Mouse (Mus musculus) forebrain, embryonic 12.5 days (tissue): ENCODE measurements around the gene Gpr152. TPM values are rescaled to one million over a fixed set of nuclear protein-coding genes. Genes with fewer than 3 reads are reported as not detected.

Source experiments
- ATAC-seq: fragments of 200-750 bp; cut with Nextera tagmentation; 2 replicates; pipeline ENCODE4 v1.8.0; 2017; ENCODE audit warnings: moderate TSS enrichment; ENCODE audit not compliant: low FRiP score
- H3K27ac ChIP-seq: fragments of 300-500 bp; sonication (generic); 2 replicates; pipeline ENCODE4 v1.5.1; 2016; ENCODE audit warnings: mild to moderate bottlenecking
- H3K27me3 ChIP-seq: fragments of 300-500 bp; sonication (generic); 2 replicates; pipeline ENCODE4 v1.6.1; 2016; ENCODE audit warnings: mild to moderate bottlenecking
- H3K36me3 ChIP-seq: fragments of 300-500 bp; sonication (generic); replicated peaks from 2 replicates; pipeline ENCODE4 v1.6.1; 2016; ENCODE audit warnings: mild to moderate bottlenecking
- H3K4me1 ChIP-seq: fragments of 300-500 bp; sonication (generic); 2 replicates; pipeline ENCODE4 v1.6.1; 2016
- H3K4me2 ChIP-seq: fragments of 300-500 bp; sonication (generic); 2 replicates; pipeline ENCODE4 v1.6.1; 2016; ENCODE audit warnings: mild to moderate bottlenecking, moderate library complexity
- H3K4me3 ChIP-seq: fragments of 300-500 bp; sonication (generic); replicated peaks from 2 replicates; pipeline ENCODE4 v1.5.1; 2016; ENCODE audit warnings: mild to moderate bottlenecking
- H3K9ac ChIP-seq: fragments of 300-500 bp; sonication (generic); 2 replicates; pipeline ENCODE4 v1.6.1; 2016; ENCODE audit warnings: mild to moderate bottlenecking
- H3K9me3 ChIP-seq: fragments of 300-500 bp; sonication (generic); 2 replicates; pipeline ENCODE4 v1.6.1; 2016
- WGBS: fragments of 180-500 bp; shearing (Covaris S2); methylation state at CpG from one replicate; pipeline ENCODE4 v1.1.7; 2016; 5-methylcytosine and 5-hydroxymethylcytosine counted together
- polyA plus RNA-seq: library from polyadenylated mRNA; unstranded; fragments of >200 nt; fragmentation: Nextera tagmentation; extraction: Ambion mirVana; gene quantifications from 2 replicates; pipeline ENCODE4 v1.2.1, GENCODE M21; 2016

Gene Gpr152
- polyA plus RNA-seq, 1 experiment from 2014 or later, result not detected

DNA sequence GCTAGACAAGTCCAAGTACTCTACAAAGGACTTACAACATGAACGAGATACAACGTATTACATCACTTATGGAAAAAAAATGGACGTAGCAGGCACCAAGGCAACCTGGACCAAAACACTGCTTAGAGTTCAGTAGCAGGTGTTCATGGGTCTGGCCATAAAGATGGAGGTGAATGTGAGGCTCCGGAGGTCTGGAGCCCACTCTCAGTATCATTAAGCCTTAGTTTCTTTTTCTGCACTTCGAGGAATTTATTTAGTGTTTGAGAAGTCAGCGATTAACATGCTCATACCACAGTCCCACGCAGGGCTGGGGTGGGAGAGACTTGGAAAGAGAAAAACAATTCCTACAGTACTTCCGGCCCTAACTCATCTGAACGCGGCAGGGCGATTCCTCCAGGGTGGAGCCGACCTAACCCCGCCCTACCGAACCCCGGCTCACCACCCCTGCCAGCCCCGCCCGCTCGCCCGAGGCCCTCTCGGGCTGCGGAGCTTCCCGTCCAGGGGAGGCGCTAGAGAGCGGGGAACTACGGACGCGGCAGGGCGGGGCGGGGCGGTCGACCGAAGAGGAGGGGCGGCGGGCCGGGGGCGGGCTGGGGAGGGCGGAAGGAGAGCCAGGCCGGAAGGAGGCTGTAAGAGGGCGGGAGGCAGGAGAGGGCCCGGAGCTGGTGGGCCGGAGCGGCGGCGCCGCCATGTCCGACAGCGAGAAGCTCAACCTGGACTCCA, 52.1 kb downstream of the Gpr152 start, which contains the start of gene Ppp1ca:
Gene Ppp1ca, plus strand, starts transcription at position 538 of the 723 bp plus-strand sequence.
- ATAC-seq, result peak; percentile 93
- no peaks in the 10 kb centered on the region for H3K9me3 ChIP-seq
- H3K4me2 ChIP-seq, result peak within 1 kb of the TSS; percentile 93
- 8% methylated on average over 42 of the region's 47 CpGs for WGBS
- H3K27ac ChIP-seq, result peak within 1 kb of the TSS; percentile 91
- H3K27me3 ChIP-seq, result no peaks in the 10 kb centered on the region
- peak within 1 kb of the TSS; percentile 98 for H3K4me3 ChIP-seq
- peaks cover 37% of the 10 kb centered on the region for H3K36me3 ChIP-seq
- peak within 1 kb of the TSS; percentile 98 for H3K9ac ChIP-seq
- peaks cover 29% of the 10 kb centered on the region for H3K4me1 ChIP-seq

DNA sequence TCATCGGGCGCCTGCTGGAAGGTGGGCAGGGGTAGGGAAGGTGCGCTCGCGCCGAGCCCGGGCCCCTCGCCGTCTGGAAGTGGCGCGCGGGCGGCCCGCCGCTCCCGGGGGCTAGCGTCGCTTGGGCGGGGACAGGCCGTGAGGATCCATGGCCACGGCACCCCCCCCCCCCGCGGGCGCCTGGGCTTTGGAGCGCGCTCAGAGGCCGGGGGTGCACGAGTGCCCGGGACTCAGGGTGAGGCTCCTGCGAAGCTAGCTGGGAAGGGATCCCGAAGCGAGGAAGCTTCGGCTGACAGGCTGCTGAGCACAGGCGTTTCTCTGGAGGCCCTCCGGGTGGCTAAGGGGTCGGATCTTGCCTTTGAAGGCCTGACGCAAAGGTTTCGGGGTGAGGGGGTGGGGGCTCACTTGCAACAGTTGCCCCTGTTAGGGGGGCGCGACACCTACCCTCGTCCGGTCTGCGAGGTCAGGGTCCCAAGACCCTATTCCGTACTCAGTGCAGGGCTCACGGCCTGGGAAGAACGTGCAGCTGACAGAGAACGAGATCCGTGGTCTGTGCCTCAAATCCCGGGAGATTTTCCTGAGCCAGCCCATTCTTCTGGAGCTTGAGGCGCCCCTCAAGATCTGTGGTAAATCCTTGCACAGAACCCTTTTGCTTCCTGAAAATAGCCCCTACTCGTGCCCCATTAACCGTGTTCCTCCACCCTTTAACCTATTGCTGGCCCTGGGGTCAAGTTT, 52.8 kb downstream of the Gpr152 start:
- Histone ChIP-seq H3K27me3 (no peaks in the 10 kb centered on the region), H3K4me3 (peak overlapping the region; percentile 98), H3K4me1 (peaks cover 29% of the 10 kb centered on the region), H3K4me2 (peak overlapping the region; percentile 93), H3K36me3 (peaks cover 44% of the 10 kb centered on the region), H3K9me3 (no peaks in the 10 kb centered on the region), H3K27ac (peak overlapping the region; percentile 91), H3K9ac (peak overlapping the region; percentile 98)
- under 1% methylated on average over 51 of the region's 52 CpGs for WGBS
- ATAC-seq, result no peak; the same call in none of the 2 replicates

DNA sequence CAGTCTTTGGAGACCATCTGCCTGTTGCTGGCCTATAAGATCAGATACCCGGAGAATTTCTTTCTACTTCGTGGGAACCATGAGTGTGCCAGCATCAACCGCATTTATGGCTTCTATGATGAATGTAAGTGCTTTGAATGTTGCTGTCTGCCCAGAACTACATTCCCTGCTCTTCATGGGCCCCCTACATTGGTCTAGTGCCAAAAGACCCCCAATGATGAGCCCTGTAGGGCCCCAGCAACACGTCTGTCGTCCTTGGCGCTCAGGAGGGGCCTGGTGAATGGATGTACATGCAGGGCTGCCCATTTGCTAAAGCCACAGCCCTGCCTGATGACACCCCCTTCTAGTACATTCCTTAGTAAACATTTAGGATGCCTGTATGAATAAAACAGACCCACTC, 53.5 kb downstream of the Gpr152 start:
- H3K27ac ChIP-seq, result 0 out of 2 replicates have a peak overlapping the region, but pooled peaks have one; percentile 91
- peak overlapping the region; percentile 93 for H3K4me2 ChIP-seq
- peak overlapping the region; percentile 98 for H3K4me3 ChIP-seq
- H3K9ac ChIP-seq, result peak overlapping the region; percentile 98
- 67% methylated on average over 6 of the region's 6 CpGs for WGBS
- no peaks in the 10 kb centered on the region for H3K27me3 ChIP-seq
- peaks cover 49% of the 10 kb centered on the region for H3K36me3 ChIP-seq
- H3K4me1 ChIP-seq, result peaks cover 29% of the 10 kb centered on the region
- ATAC-seq, result no peak
- H3K9me3 ChIP-seq, result no peaks in the 10 kb centered on the region

DNA sequence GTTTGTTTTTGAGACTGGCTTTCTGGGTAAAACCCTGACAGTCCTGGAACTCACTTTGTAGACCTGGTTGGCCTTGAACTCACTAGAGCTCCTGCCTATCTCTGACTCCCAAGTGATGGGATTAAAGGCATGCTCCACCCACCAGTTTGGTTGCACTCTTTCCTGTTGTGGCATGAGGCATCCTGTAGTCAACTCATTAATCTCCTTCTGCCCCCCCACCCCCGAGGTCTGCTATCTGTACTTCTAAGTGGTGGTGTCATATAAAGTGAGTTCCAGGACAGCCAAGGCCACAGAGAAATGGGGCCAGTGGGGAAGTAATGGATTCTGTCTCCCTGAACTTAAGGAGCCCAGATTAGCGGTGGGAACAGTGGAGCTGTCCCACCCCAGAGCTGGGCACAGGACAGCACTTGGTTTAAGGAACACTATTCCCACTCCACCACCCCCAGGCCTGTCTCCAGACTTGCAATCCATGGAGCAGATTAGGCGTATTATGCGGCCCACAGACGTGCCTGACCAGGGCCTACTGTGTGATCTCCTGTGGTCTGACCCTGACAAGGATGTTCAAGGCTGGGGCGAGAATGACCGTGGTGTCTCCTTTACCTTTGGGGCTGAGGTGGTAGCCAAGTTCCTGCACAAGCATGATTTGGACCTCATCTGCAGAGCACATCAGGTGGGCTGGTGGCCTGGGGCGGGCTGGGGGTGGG, 54.6 kb downstream of the Gpr152 start:
- Histone ChIP-seq H3K4me2 (no peak overlapping the region), H3K36me3 (peaks cover 52% of the 10 kb centered on the region), H3K27me3 (no peaks in the 10 kb centered on the region), H3K27ac (no peak overlapping the region), H3K9ac (no peak overlapping the region), H3K4me1 (peaks cover 29% of the 10 kb centered on the region), H3K9me3 (no peaks in the 10 kb centered on the region), H3K4me3 (no peak overlapping the region; the same call in 1 of the 2 replicates)
- 87% methylated on average over 8 of the region's 8 CpGs for WGBS
- ATAC-seq, result no peak

DNA sequence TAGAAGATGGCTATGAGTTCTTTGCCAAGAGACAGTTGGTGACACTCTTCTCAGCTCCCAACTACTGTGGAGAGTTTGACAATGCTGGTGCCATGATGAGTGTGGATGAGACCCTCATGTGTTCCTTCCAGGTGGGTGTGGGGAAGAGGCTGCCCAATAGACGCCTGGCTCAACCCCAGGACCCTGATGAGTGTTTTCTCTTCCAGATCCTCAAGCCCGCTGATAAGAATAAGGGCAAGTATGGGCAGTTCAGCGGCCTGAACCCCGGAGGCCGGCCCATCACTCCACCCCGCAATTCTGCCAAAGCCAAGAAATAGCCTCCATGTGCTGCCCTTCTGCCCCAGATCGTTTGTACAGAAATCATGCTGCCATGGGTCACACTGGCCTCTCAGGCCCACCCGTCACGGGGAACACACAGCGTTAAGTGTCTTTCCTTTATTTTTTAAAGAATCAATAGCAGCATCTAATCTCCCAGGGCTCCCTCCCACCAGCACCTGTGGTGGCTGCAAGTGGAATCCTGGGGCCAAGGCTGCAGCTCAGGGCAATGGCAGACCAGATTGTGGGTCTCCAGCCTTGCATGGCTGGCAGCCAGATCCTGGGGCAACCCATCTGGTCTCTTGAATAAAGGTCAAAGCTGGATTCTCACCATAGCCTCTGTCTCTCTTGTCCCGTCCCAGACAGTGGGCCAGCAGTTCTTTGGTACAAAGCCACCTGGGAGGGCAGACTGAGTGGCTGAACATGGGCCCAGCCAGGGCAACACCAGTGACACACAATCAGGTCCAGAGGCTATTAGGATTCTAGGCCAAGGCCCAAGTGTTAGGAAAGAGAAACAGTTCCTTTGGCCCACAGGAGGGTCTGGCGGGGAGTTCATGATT, 55.4 kb downstream of the Gpr152 start:
- H3K27me3 ChIP-seq, result no peaks in the 10 kb centered on the region
- ATAC-seq, result no peak
- H3K9ac ChIP-seq, result no peak overlapping the region
- no peak overlapping the region for H3K4me3 ChIP-seq
- peaks cover 30% of the 10 kb centered on the region for H3K4me1 ChIP-seq
- no peak overlapping the region for H3K4me2 ChIP-seq
- no peak overlapping the region; the same call in 1 of the 2 replicates for H3K27ac ChIP-seq
- peaks cover 60% of the 10 kb centered on the region for H3K36me3 ChIP-seq
- 85% methylated on average over 12 of the region's 12 CpGs for WGBS
- H3K9me3 ChIP-seq, result no peaks in the 10 kb centered on the region

Other genes with a start within 250 kb of the Gpr152 start
- gene Tcirg1, start 232.7 kb upstream of the Gpr152 start, polyA plus RNA-seq, result 10.3 and 12.4 TPM in 2 replicates
- 166 and 168 TPM in 2 replicates for gene Ndufs8, start 227.0 kb upstream of the Gpr152 start, polyA plus RNA-seq
- gene Aldh3b1, start 210.0 kb upstream of the Gpr152 start, polyA plus RNA-seq, result 0.64 and 0.69 TPM in 2 replicates
- gene Unc93b1, start 204.6 kb upstream of the Gpr152 start, polyA plus RNA-seq, result 4.8 TPM in 2 replicates
- not detected in 2 replicates for gene Aldh3b3, start 181.1 kb upstream of the Gpr152 start, polyA plus RNA-seq
- 0.26 and 0.70 TPM in 2 replicates for gene Aldh3b2, start 167.5 kb upstream of the Gpr152 start, polyA plus RNA-seq
- gene Acy3, start 153.2 kb upstream of the Gpr152 start, polyA plus RNA-seq, result 0.58 and 1.4 TPM in 2 replicates
- not detected in 2 replicates for gene Tbx10, start 147.0 kb upstream of the Gpr152 start, polyA plus RNA-seq
- 19.3 and 20.8 TPM in 2 replicates for gene Nudt8, start 139.2 kb upstream of the Gpr152 start, polyA plus RNA-seq
- gene Gm49405, start 139.2 kb upstream of the Gpr152 start, polyA plus RNA-seq, result 4.1 and 4.3 TPM in 2 replicates
- 6.3 TPM in 2 replicates for gene Doc2g, start 136.5 kb upstream of the Gpr152 start, polyA plus RNA-seq
- gene Ndufv1, start 127.0 kb upstream of the Gpr152 start, polyA plus RNA-seq, result 186 and 204 TPM in 2 replicates
- 321 and 346 TPM in 2 replicates for gene Gstp1, start 101.8 kb upstream of the Gpr152 start, polyA plus RNA-seq
- 1.6 and 5.5 TPM in 2 replicates for gene Gstp2, start 93.8 kb upstream of the Gpr152 start, polyA plus RNA-seq
- gene Gstp3, start 80.2 kb upstream of the Gpr152 start, polyA plus RNA-seq, result not detected in 2 replicates
- not detected in 2 replicates for gene Cabp2, start 58.2 kb upstream of the Gpr152 start, polyA plus RNA-seq
- 70.4 and 73.9 TPM in 2 replicates for gene Cdk2ap2, start 42.6 kb upstream of the Gpr152 start, polyA plus RNA-seq
- gene Pitpnm1, start 39.8 kb upstream of the Gpr152 start, polyA plus RNA-seq, result 21.5 and 22.9 TPM in 2 replicates
- gene Aip, start 13.9 kb upstream of the Gpr152 start, polyA plus RNA-seq, result 56.4 and 60.7 TPM in 2 replicates
- gene Cabp4, start 4.2 kb downstream of the Gpr152 start, polyA plus RNA-seq, result 0.09 TPM in 2 replicates
- 125 and 135 TPM in 2 replicates for gene Coro1b, start 8.8 kb downstream of the Gpr152 start, polyA plus RNA-seq
- 0.51 and 0.74 TPM in 2 replicates for gene Ptprcap, start 13.8 kb downstream of the Gpr152 start, polyA plus RNA-seq
- gene Rps6kb2, start 23.6 kb downstream of the Gpr152 start, polyA plus RNA-seq, result 59.5 and 62.5 TPM in 2 replicates
- gene Carns1, start 35.7 kb downstream of the Gpr152 start, polyA plus RNA-seq, result 3.2 TPM in 2 replicates
- 0.31 and 0.86 TPM in 2 replicates for gene Tbc1d10c, start 51.5 kb downstream of the Gpr152 start, polyA plus RNA-seq
- 689 and 709 TPM in 2 replicates for gene Ppp1ca, start 52.3 kb downstream of the Gpr152 start, polyA plus RNA-seq
- 38.8 and 42.2 TPM in 2 replicates for gene Rad9a, start 61.9 kb downstream of the Gpr152 start, polyA plus RNA-seq
- gene Clcf1, start 74.5 kb downstream of the Gpr152 start, polyA plus RNA-seq, result 0.85 and 1.2 TPM in 2 replicates
- not detected in 2 replicates for gene AC109138.7, start 74.6 kb downstream of the Gpr152 start, polyA plus RNA-seq
- gene Pold4, start 92.1 kb downstream of the Gpr152 start, polyA plus RNA-seq, result 11.7 and 13.1 TPM in 2 replicates
- 5.6 and 6.1 TPM in 2 replicates for gene Ssh3, start 129.4 kb downstream of the Gpr152 start, polyA plus RNA-seq
- 12.6 and 14.2 TPM in 2 replicates for gene Ankrd13d, start 143.3 kb downstream of the Gpr152 start, polyA plus RNA-seq
- 18.7 and 19.0 TPM in 2 replicates for gene Grk2, start 166.4 kb downstream of the Gpr152 start, polyA plus RNA-seq